Mouse (Mus musculus): ENCODE results near the gene Xrcc3. TPM values are rescaled to one million over a fixed set of nuclear protein-coding genes. Genes with fewer than 3 reads are reported as not detected.

Gene Xrcc3
- polyA plus RNA-seq, 1 experiment from 2014 or later = 8.0 TPM

- peak within 1 kb of the TSS; percentile 87 for H3K27ac ChIP-seq
- H3K27me3 ChIP-seq = no peaks in the 10 kb centered on the region
- H3K4me3 ChIP-seq (replicated peaks) = peak within 1 kb of the TSS; percentile 92
- no peaks in the 10 kb centered on the region for H3K9me3 ChIP-seq
- peaks cover 14% of the 10 kb centered on the region; the same call in 1 of the 2 replicates for H3K36me3 ChIP-seq
- under 1% methylated on average over 85 of the region's 85 CpGs for WGBS
- H3K4me2 ChIP-seq = peak within 1 kb of the TSS; percentile 91
- H3K9ac ChIP-seq (replicated peaks) = peak within 1 kb of the TSS; percentile 92
- peaks cover 34% of the 10 kb centered on the region for H3K4me1 ChIP-seq (replicated peaks)
- ATAC-seq (ENCODE audit: insufficient number of reproducible peaks, insufficient read depth, low FRiP score, low TSS enrichment, low read depth) = peak; percentile 70
Measured at GRCm38 (mm10) chr12:111758381-111759175, 55.1 kb downstream of the Xrcc3 start, which contains the start of gene Klc1. Klc1 (plus strand) TSS chr12:111758849.

GRCm38 (mm10) chr12:111757561-111758325, 55.9 kb downstream of the Xrcc3 start:
- Histone ChIP-seq H3K36me3 (peaks cover 6% of the 10 kb centered on the region; the same call in 1 of the 2 replicates), H3K9ac (replicated peaks) (peak overlapping the region; percentile 92), H3K27me3 (no peaks in the 10 kb centered on the region), H3K4me1 (replicated peaks) (peaks cover 34% of the 10 kb centered on the region), H3K4me3 (replicated peaks) (peak overlapping the region; percentile 92), H3K4me2 (peak overlapping the region; percentile 91), H3K9me3 (no peaks in the 10 kb centered on the region), H3K27ac (peak overlapping the region; percentile 87)
- ATAC-seq (ENCODE audit: insufficient number of reproducible peaks, insufficient read depth, low FRiP score, low TSS enrichment, low read depth) = no peak; the same call in 1 of the 2 replicates
- WGBS = 37% methylated on average over 10 of the region's 10 CpGs

- Histone ChIP-seq H3K27me3 (no peaks in the 10 kb centered on the region), H3K9me3 (no peaks in the 10 kb centered on the region), H3K36me3 (no peaks in the 10 kb centered on the region), H3K27ac (no peak overlapping the region), H3K4me2 (no peak overlapping the region), H3K4me3 (replicated peaks) (no peak overlapping the region), H3K4me1 (replicated peaks) (peaks cover 30% of the 10 kb centered on the region), H3K9ac (replicated peaks) (no peak overlapping the region)
- 25% methylated on average over 5 of the region's 5 CpGs for WGBS
- ATAC-seq (ENCODE audit: insufficient number of reproducible peaks, insufficient read depth, low FRiP score, low TSS enrichment, low read depth) = no peak
Measured at GRCm38 (mm10) chr12:111756698-111757082, 57.0 kb downstream of the Xrcc3 start.

- Histone ChIP-seq H3K9me3 (no peaks in the 10 kb centered on the region), H3K4me3 (replicated peaks) (no peak overlapping the region), H3K36me3 (no peaks in the 10 kb centered on the region), H3K4me1 (replicated peaks) (peaks cover 27% of the 10 kb centered on the region), H3K4me2 (no peak overlapping the region), H3K27me3 (no peaks in the 10 kb centered on the region), H3K9ac (replicated peaks) (no peak overlapping the region), H3K27ac (no peak overlapping the region)
- no peak for ATAC-seq (ENCODE audit: insufficient number of reproducible peaks, insufficient read depth, low FRiP score, low TSS enrichment, low read depth)
- WGBS = 63% methylated on average over 4 of the region's 4 CpGs
Measured at GRCm38 (mm10) chr12:111756082-111756697, 57.5 kb downstream of the Xrcc3 start.

GRCm38 (mm10) chr12:111755231-111755630, 58.4 kb downstream of the Xrcc3 start:
- Histone ChIP-seq H3K27me3 (no peaks in the 10 kb centered on the region), H3K9me3 (no peaks in the 10 kb centered on the region), H3K4me3 (replicated peaks) (no peak overlapping the region), H3K4me2 (no peak overlapping the region), H3K4me1 (replicated peaks) (peaks cover 23% of the 10 kb centered on the region), H3K27ac (no peak overlapping the region), H3K9ac (replicated peaks) (no peak overlapping the region), H3K36me3 (no peaks in the 10 kb centered on the region)
- ATAC-seq (ENCODE audit: insufficient number of reproducible peaks, insufficient read depth, low FRiP score, low TSS enrichment, low read depth) = no peak
- 45% methylated on average over 2 of the region's 2 CpGs for WGBS

GRCm38 (mm10) chr12:111754710-111755109, 59.0 kb downstream of the Xrcc3 start:
- ATAC-seq (ENCODE audit: insufficient number of reproducible peaks, insufficient read depth, low FRiP score, low TSS enrichment, low read depth) = no peak
- Histone ChIP-seq H3K36me3 (no peaks in the 10 kb centered on the region), H3K9ac (replicated peaks) (no peak overlapping the region), H3K27me3 (no peaks in the 10 kb centered on the region), H3K9me3 (no peaks in the 10 kb centered on the region), H3K4me1 (replicated peaks) (peaks cover 18% of the 10 kb centered on the region), H3K4me3 (replicated peaks) (no peak overlapping the region), H3K4me2 (no peak overlapping the region), H3K27ac (no peak overlapping the region)

GRCm38 (mm10) chr12:111753347-111753746, 60.3 kb downstream of the Xrcc3 start:
- Histone ChIP-seq H3K9me3 (no peaks in the 10 kb centered on the region), H3K4me3 (replicated peaks) (no peak overlapping the region), H3K9ac (replicated peaks) (no peak overlapping the region), H3K4me2 (no peak overlapping the region), H3K36me3 (no peaks in the 10 kb centered on the region), H3K27me3 (no peaks in the 10 kb centered on the region), H3K4me1 (replicated peaks) (peaks cover 14% of the 10 kb centered on the region), H3K27ac (no peak overlapping the region)
- 65% methylated on average over 9 of the region's 9 CpGs for WGBS
- no peak for ATAC-seq (ENCODE audit: insufficient number of reproducible peaks, insufficient read depth, low FRiP score, low TSS enrichment, low read depth)

Other genes starting within 250 kb of the Xrcc3 start
- 65.5 and 70.9 TPM in 2 replicates for gene Mark3, start 239.3 kb downstream of the Xrcc3 start, polyA plus RNA-seq (2016; fragmentation: Nextera tagmentation; extraction: Ambion mirVana)
- 102 and 112 TPM in 2 replicates for gene Ckb, start 141.5 kb downstream of the Xrcc3 start, polyA plus RNA-seq (2016; fragmentation: Nextera tagmentation; extraction: Ambion mirVana)
- gene Trmt61a, start 135.8 kb downstream of the Xrcc3 start, polyA plus RNA-seq (2016; fragmentation: Nextera tagmentation; extraction: Ambion mirVana) = 10.4 and 11.4 TPM in 2 replicates
- gene Bag5, start 100.6 kb downstream of the Xrcc3 start, polyA plus RNA-seq (2016; fragmentation: Nextera tagmentation; extraction: Ambion mirVana) = 60.5 and 60.9 TPM in 2 replicates
- gene Apopt1, start 100.6 kb downstream of the Xrcc3 start, polyA plus RNA-seq (2016; fragmentation: Nextera tagmentation; extraction: Ambion mirVana) = 59.3 and 63.8 TPM in 2 replicates
- 114 and 121 TPM in 2 replicates for gene Klc1, start 55.0 kb downstream of the Xrcc3 start, polyA plus RNA-seq (2016; fragmentation: Nextera tagmentation; extraction: Ambion mirVana)
- gene Zfyve21, start 297 bp upstream of the Xrcc3 start, polyA plus RNA-seq (2016; fragmentation: Nextera tagmentation; extraction: Ambion mirVana) = 86.0 and 88.6 TPM in 2 replicates
- gene Ppp1r13b, start 94.2 kb upstream of the Xrcc3 start, polyA plus RNA-seq (2016; fragmentation: Nextera tagmentation; extraction: Ambion mirVana) = 11.5 and 13.0 TPM in 2 replicates
- gene Atp5mpl, start 153.1 kb upstream of the Xrcc3 start, polyA plus RNA-seq (2016; fragmentation: Nextera tagmentation; extraction: Ambion mirVana) = 648 and 683 TPM in 2 replicates
- 0.97 and 1.4 TPM in 2 replicates for gene Tdrd9, start 157.7 kb upstream of the Xrcc3 start, polyA plus RNA-seq (2016; fragmentation: Nextera tagmentation; extraction: Ambion mirVana)
- not detected in 2 replicates for gene Rd3l, start 167.4 kb upstream of the Xrcc3 start, polyA plus RNA-seq (2016; fragmentation: Nextera tagmentation; extraction: Ambion mirVana)